Mouse (Mus musculus) CH12.LX (cell line): ENCODE results near the gene Trem3.

Source experiments
- BHLHE40 ChIP-seq: IDR thresholded peaks from 2 replicates; pipeline ENCODE4 v1.6.1; 2011; ENCODE audit warnings: mild to moderate bottlenecking, low read depth, low read length, improper control_type of control experiment
- CTCF ChIP-seq, 2 experiments: IDR thresholded peaks in 1 of 2; conservative IDR thresholded peaks in 1 of 2; 2 replicates each; pipeline ENCODE4 v1.5.1; 2011 to 2012; ENCODE audit warnings: low read depth in 2 of 2, low read length in 2 of 2, improper control_type of control experiment in 1 of 2, inconsistent platforms in 1 of 2, mild to moderate bottlenecking in 1 of 2, moderate library complexity in 1 of 2
- EP300 ChIP-seq: IDR thresholded peaks from 2 replicates; pipeline ENCODE4 v1.6.1; 2011; ENCODE audit warnings: low read length, improper control_type of control experiment
- SMC3 ChIP-seq: IDR thresholded peaks from 2 replicates; pipeline ENCODE4 v1.6.1; 2011; ENCODE audit warnings: low read depth, low read length, improper control_type of control experiment

GRCm38 (mm10) chr17:48203086-48203485, 44.5 kb upstream of the Trem3 start:
- TF ChIP-seq EP300 (no peak), SMC3 (no peak), BHLHE40 (no peak), CTCF (conservative IDR thresholded peaks at IDR 0.05 in 1 of 2, IDR thresholded peaks at IDR 0.05 in 1 of 2; ENCODE audit: low read depth in 2 of 2, low read length in 2 of 2) (no peak)
